Mouse (Mus musculus): Measurements from ENCODE around the gene C8b.

C8b gene

DNA sequence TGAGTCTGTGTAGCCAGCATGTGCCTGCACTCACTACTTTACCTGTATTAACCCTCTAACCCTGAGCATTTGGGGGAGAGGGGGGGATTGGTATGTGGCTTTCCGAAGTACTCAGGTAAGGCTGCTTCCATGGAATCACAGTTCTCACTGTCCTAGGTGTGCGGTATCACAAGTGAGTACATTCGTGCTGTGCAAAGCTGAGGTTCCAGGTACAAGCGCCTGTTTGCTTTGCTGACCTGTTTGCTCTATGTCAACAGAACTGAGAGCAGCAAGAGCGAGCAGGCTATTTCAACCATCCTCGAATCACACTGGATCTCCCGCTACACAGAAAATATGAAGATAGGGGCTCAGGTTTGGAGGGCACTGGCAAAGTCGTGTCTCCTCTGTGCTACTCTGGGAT is at the start of gene C8b:
C8b (plus strand) TSS at position 253 of the 400 bp plus-strand sequence.
- DNase-seq: no peak

DNA sequence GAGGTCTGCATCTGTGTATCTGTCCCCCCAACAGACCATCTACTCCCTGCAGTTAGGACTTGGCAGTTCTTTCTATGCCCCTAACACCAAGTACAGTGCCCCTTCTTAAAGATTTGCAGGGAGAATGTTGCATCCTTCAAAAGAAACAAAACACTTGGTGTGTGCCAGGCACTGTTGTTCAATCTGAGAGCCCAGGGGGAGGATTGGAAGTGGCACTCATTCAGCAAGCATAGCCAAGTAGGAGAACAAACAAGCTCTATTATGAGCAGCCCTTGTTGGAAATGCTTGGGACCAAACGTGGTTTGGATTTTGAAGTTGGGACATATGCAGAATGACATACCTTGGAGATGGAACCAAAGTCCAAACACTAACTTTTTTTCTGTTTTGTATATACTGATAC is 49.6 kb upstream of the C8b start:
- DNase-seq: no peak

DNA sequence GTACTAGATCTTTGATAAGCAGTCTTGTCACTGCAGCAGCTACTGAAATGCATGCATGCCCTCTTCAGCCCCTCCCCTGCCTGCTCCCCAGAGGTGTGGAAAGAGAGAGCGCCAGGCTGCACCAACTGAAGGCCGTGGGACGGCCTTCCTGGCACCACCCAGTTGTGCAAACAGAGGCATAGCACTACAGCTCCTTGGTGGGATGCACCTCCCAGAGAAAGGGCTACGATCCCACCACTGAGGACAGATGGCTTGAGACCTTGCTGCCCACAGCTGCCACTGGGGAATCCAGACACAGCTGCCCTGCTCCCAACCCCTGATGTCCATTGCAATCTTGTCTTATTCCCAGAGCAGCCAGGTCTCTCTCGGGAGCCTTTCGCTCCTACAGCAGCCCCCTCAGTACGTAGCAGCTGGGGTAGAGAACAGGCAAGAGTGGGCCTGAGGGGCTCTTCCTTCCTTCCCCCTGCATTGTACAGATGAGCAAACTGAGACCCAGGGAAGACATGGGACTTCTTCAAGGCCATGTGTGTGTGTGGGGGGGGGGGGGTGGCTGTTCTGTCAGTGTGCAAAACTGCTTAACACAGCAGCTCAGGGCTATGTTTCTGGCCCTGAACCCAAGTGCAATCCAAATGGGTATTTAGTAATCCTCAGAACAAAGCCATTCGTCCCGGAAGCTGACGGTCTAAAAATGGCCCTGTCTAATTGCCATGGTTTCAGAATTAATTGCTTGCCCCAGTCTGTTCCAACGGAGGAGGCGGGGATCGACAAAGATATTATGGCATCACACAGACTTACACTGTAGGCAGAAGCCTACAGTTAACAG is 46.9 kb upstream of the C8b start:
- DNase-seq: peak; percentile 86

DNA sequence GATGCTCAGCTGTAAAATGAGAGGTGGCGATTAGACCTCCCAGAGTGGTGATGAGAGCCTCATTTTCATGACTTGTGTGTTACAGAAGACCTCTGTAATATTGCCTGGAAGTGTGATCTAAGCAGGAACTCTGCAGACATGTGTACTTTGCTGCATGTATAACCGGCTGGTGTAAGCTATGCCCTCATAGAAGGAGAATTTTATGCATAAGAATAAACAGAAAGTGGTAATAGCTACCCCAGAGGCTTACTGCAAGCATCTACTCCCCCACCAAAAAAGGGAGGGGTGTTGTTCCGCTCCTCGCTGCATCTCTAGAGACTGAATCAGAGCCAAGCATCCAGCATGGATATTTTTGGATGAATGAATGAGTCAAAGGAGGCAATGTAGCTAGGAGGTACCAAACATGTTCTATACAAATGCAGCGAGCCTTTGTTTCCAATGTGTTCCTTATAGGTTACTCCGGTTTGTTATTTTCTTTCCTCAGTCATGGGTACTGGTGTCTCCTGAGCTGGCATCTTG is 42.5 kb upstream of the C8b start:
- peak; percentile 69 for DNase-seq

DNA sequence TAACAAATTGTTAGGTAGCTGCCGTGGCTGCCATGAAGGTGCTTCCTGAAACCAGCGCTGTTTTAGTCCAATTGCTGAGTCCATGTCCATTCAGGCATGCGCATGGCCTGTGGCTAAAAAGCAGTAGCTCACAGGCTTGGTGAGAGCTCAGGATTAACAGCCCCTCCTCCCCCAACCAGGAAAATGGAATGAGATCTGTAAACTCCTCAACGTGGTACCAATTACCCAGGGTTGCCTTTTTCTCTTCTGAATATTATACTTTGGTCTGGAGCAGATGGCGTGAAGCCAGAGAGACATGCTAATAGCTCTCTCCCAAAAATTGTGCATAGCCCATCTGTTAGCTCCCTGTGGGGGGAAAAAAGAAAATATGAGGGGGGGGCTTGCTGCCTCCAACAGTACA is 41.9 kb upstream of the C8b start:
- no peak for DNase-seq

DNA sequence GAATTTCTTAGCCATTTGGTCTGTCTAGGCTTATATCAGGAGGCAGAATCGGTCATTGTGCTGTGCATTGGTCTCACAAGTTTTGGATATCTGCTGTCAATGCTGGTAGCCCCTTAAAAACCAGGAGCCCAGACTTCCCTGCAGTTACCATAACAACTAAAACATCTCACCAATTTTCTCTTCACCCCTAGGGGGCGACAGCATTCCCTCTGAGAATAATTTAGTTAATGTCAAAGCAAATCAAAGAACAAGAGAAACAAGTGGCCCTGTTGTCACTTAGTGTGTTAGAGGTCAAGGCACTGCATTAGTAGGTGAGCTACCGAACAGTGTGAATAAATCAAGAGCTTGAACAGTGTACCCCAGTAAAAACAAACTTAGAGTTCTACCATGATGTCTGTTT is 40.4 kb upstream of the C8b start:
- DNase-seq: no peak

DNA sequence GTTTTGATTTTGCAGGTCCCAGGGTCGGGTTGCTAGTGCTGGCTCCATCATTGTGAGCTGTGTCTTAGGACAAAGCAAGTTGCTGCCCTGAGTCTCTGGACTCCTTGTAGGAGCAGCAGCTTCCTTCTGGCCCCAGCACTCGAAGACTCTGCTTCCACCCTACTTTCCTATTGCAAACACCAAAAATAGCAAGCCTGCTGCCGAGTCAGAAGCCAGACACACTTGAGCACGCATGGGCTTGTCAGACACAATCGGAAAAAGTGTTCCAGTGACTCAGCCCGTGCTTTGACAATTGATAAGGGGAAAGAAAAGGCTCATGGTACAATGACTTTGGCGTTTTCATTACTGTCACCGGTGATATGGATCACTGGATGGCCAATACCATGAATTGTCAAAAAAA is 36.9 kb upstream of the C8b start:
- no peak for DNase-seq

DNA sequence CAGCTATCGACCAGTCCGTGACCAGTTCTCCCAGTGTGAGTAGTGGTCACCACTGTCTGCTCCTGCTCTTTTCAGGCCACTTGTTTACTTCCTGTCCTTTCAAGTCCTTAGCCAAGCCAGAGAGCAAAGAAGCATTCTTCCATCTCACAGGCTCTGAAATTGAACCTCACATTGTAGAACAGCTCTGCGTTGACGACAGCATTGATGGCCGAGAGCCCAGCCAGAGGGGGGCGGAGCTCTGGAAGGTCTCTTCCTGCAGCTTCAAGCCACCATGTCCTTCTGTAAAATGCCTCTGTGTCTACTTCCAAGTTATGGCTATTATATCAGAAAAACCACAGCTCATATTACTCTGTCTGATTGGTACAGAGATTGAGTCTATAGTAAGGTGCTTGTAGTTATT is 19.6 kb upstream of the C8b start:
- no peak for DNase-seq

DNA sequence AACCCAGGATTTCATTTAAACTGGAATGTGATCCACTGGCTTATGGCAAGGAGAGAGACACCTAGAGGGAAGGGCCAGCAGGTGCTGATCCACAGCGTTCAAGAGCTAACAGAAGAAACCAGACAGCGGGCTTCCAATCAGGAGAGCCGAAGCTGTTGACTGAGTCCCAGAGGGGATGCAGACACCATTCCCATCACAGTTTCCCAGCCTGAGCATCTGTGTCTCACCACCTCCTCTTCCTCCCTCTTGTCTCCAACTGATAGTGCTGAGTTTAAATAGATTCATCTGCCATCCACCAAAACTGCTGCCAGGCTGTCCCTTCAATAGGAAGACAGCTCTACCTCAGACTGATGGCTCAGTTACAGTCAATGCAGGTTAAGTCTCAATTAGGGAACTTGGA is 12.0 kb upstream of the C8b start:
- DNase-seq: peak; percentile 37

DNA sequence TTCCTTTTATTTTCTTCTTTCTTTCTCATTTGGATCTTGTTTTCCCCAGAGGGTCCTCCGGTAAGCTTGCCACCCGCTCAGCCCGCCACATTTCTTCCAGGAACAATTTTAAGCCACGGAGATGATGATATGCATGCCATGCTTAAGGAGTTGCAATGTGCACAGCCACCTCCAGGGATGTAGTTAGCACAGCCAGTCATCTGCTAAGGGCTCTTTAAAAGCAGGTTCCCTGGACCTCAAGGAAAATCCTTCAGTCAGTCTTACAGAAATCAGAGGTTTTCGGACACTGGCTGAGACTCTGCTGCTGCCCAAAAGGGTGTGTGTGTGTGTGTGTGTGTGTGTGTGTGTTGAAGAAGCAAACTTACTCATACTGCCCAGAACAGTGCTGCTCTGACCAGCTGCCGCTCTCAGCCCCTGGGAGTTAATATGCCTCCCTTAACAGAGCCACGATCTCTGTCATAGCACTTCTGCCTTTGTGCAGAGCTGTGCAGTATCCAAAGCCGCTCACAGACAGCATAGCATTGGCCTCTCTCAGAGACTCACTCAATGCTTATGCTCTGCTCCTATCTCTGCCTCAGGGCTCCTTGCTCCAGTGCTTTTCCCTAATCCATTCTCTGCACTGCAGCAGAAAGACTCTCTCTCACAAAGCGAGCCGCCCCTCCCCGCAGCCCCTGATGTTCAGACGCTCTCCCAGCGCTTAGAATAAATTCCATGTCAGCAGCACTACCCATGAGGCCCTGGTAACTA is 5.1 kb upstream of the C8b start:
- no peak for DNase-seq

DNA sequence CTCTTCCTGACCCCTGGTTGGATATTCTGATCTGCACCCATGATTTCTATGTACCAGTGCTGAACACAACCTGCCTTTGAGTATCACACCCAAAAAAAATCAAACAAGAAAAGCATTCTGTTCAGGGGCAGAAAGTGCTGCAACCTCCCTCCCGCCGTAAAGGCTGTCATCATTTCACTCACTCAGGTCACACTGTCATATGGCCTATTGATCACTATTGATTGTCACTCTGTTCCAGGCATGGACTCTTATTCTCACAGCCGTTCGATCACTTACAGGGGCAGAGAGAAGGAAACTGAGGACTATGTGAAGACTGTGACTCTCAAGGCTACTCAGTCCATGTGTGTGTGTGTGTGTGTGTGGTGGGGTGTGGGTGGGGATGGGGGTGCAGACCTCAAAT is 2.1 kb downstream of the C8b start:
- DNase-seq: no peak

DNA sequence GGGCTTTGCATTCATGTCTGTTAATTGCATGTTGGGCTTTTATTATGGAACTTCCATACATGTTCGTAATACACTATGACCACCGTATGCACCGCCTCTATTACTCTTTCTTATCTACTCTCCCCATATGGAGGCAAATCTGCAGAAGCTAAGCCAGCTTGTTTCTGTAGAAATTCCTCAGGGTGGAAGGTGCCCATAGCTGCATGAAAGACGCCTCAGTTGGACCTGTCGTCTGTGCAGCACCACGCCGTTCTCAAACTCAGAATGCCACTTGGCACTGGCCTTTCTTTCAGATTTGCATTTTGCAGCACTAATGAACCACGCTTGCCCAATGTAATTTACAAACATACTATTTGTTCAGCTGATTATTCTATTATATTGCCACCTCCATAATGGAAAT is 3.5 kb downstream of the C8b start:
- no peak for DNase-seq

DNA sequence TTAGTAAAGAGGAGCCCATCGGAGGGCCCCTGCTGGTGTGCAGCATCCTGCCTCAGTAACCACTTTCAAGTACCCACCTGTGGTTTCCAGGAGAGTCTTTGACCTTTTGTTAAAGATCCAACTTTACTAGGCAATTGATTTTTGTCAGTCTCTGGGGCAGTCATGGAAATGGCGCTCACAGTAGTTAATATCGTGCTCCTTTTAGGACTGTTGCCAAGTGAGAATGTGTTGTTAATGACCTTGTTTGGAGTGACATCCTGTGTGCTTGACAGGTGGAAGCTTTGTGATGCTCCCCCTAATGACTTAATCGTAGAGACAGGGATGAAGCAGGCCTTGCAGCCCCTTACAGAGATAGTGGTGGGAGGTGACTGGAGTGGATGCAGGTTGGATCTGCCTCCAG is 4.2 kb downstream of the C8b start:
- no peak for DNase-seq

DNA sequence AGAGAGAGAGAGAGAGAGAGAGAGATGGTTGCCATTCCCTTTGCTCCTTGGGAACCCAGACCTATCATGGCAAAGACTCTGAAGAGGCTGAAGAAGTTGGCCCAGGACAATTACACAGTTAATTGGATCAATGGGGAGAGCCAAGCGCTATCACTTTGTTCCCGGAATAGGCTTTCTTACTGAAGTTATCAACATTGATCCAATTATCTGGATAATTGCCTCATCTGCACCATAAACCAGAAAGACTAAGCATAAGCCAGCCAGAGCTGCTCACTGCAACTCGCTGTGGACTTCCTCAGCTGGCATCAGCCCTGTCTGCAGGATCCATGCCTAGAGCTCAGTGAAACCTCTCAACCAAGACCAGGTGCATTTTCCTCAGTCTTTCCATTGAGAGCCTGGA is 9.5 kb downstream of the C8b start:
- DNase-seq: no peak

DNA sequence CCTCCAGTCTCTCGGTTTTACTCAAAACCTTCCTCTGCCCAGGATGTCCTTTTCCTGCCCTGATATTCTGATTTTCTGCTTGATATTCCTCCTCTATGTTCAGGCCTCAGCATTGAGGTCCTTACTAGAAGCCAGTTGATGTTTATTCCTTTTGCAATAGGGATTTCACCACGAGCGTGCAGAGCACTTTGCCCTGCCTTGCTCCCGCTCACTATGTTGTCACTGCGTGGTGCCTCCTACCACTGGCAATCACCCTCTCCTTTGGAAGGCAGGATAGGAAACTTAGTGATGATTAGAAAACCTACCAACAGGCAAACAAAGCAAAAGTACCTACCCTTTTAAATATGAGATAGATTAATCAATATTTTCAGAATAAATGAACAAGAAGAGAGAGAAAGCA is 13.3 kb downstream of the C8b start:
- DNase-seq: no peak

DNA sequence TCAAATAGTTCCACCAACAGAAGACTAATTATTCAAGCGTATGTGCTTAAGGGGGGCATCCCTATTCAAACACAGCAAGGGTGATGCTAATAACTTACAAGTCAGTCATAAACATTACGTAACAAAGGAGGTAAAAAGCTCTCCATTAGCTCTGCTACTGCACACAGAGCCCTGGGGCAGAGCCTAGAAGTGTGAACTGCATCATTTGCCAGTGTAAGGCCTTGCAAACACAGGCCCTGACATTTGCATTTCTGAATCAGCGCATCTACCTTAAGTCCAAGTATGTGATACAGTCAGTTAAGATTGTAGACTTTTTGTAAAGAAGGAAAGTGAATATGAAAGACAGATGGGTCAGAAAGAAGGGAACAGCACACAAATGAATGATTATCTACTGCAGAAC is 15.3 kb downstream of the C8b start:
- no peak for DNase-seq

DNA sequence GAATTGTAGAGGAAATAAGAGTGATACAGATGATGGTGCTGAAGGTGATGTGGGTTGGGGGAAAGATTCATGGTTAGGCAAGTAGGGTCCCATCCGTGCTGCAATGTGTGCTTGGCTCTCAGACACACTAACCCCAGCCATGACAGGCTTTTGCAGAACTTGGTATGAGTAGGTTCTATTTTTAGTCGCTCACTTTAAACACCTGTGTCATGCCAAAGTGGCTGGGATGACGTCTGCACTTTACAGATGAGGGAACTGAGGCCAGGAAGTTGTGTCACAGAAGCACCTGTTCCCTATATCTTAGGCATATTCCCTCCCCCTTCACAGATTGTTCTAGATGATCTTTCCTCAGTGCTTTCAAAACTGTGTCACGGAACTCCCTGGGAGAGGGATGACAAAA is 16.2 kb downstream of the C8b start:
- DNase-seq: no peak

DNA sequence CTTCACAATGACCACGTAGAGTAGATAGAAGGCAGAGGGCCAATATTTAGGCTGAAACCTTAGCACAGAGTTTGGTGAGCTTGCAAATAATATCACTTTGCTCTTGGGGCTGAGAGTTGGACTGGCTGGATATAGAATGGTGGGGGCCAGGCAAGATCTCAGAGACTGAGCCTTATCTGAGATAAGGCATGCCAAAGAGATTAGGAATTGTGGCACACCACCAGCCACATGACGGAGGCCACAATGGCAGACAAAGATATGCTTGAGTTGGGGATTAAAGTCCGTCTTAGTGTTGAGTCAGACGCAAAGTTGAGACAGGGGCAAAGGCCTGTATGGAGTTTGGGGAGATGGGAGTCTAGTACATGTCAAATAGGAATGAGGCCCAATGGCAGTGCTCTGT is 26.0 kb downstream of the C8b start:
- DNase-seq: no peak

DNA sequence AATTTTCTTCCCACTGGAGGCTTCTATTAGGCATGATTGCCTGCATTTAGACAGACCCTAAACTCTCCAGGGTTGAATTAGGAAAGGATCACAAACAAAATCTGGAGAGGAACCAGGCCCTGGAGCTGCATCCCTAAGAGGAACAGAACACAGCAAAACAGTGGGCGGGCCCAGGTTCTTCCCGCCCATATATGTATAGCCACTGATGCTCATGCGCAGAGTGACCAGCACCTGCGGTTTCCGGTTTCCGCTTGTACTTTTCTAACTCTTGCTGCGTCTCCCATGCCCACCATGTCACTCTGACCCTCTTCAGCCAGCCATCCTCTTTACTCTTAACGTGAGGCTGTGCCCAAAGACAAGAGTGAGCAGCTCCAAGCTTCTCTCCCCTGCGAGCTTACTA is 32.8 kb downstream of the C8b start:
- no peak for DNase-seq

DNA sequence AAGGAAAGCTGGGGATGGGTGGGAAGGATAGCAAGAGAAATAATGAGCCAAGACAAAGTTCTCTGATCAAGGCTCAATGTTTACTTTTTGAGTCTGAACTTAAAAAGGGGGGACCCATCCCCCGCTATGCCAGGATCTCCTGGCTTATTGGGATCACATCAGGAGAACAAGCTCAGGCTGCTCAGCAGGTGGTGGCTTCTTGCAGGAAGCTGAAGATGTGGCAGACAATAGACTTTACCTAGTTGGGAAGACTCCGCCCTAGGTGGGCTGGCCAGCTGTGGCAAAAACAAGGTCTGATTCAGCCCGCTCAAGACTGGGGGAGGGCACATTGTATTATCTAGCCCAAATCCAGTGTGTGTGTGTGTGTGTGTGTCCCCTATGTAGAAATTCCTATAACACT is 35.5 kb downstream of the C8b start:
- no peak for DNase-seq

DNA sequence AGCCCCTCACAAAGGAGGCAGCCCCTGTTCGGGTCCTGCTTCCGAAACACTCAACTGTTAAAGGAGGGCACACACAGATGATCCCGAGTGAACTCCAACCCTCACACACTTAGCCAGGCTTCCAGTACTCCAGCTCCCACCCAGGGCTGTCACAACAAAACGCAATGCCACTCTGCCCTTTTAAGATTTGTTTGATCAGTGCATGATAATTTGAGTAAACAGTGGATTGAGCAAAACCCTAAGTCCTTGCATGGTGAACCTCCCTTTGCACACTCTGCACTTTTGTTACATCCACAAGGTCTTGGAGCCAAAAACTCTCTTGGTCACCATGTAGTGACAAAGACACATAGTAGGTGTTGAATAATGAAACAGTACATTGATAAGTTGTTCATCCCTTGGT is 38.0 kb downstream of the C8b start:
- DNase-seq: no peak

DNA sequence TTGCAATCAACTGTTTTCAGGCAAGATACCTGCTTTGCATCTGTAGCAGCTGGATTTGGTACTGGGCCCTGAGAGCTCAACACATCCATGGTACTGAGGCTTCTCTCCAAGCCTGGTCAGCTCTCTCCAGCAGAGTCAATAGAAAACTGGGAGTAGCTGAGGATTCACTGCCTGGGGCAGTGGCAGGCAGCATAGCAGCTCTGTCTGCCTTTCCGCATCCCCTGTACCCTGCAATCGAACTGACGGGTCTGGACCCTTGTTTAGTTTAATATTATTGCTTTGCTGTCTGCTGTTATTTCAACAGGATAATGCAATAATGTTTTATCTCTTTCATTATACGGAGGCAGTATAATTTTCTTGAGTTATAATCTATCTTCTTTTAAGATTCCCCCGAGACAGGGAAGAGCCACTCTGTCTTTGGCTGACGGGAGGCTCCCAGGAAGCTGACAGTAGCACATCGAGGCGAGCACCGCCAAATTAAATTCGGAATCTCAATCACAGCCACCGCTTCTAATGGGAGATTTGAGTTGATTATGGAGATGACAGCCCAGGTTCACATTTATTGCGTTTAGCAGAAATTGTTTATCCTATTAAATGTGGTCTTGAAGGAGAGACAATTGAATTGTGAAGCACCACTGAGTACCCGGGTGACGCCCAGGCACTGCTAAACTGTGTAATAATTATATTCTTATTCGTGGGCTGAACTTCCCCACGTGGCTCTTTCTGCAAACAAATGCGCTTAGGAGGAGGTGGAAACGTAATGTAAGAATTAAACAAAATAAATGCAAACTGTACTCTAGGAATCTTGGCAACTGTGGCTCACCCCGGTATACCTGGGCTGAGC is 39.5 kb downstream of the C8b start:
- no peak for DNase-seq

DNA sequence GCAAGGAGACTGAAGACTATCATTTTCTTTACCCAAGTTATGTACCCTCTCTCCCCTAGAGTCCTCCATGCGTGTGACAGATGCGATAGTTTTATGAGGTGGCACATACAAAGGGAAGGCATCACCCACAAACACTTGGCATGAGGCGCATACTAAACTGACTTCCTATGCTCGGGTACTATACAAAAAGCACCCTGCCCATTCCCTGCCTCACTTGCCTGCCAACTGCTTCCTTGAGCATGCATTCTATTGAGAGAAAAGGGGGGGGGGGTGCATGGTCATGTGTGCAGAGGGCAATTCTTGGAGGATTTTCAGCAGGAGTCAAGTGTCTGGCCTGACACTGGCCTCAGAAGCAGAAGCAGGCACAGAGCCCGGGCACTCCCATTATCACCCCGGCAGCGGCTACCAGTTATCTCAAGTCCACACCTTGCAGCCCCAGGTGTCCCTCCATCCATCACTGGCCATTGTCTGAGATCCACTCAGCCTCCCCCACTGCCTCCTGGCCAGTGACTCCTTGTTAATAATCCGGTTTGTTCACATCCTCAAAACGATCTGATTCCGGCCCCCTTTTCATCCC is 44.7 kb downstream of the C8b start:
- no peak for DNase-seq
